Mouse (Mus musculus): ENCODE data around the gene Exoc3l4. TPM values are rescaled to one million over a fixed set of nuclear protein-coding genes. Genes with fewer than 3 reads are reported as not detected.

The Exoc3l4 gene
- polyA plus RNA-seq, 1 experiment from 2014 or later = 11.1 TPM

- H3K9me3 ChIP-seq = no peaks in the 10 kb centered on the region
- ATAC-seq = peak; percentile 74
- H3K4me3 ChIP-seq (replicated peaks) = no peak overlapping the region
- H3K27me3 ChIP-seq (replicated peaks) = no peaks in the 10 kb centered on the region
- peak overlapping the region; percentile 77 for H3K27ac ChIP-seq
- 76% methylated on average over 13 of the region's 13 CpGs for WGBS
- H3K4me1 ChIP-seq (replicated peaks) = 0 out of 2 replicates have a peak, but pooled peaks cover 12% of the 10 kb centered on the region
- no peak overlapping the region for H3K9ac ChIP-seq
- no peaks in the 10 kb centered on the region for H3K36me3 ChIP-seq
- H3K4me2 ChIP-seq (replicated peaks) = no peak overlapping the region
These were observed 30.8 kb upstream of the Exoc3l4 start for GRCm38 (mm10) chr12:111385883-111386641.

DNA sequence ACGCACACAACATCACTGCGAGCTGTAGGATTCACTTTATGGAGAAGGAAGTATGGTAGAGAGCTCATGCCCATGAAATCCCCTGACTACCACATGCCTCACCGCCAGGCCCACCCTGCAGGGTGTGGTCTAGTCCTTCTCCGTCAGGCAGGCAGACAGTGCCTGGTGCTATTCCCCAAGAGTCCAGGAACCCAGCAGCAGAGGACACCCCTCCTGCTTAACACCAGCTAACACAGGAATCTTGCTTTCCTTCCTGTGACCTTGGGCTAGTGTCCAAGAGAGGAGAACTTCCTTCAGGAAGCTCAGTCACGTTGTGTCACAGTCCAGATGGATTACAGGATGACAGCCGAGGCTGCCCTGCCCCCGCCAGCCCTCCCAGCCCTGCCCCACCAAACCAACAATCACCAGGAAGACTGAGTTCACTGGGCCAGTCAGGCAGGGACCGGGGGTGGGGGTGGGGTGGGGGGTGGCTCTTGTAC is 30.1 kb upstream of the Exoc3l4 start:
- Histone ChIP-seq H3K27me3 (replicated peaks) (no peaks in the 10 kb centered on the region), H3K4me1 (replicated peaks) (0 out of 2 replicates have a peak, but pooled peaks cover 12% of the 10 kb centered on the region), H3K27ac (peak overlapping the region; percentile 77), H3K4me3 (replicated peaks) (no peak overlapping the region), H3K4me2 (replicated peaks) (no peak overlapping the region; the same call in 1 of the 2 replicates), H3K9ac (no peak overlapping the region), H3K36me3 (no peaks in the 10 kb centered on the region), H3K9me3 (no peaks in the 10 kb centered on the region)
- 21% methylated on average over 8 of the region's 8 CpGs for WGBS
- peak; percentile 92 for ATAC-seq

DNA sequence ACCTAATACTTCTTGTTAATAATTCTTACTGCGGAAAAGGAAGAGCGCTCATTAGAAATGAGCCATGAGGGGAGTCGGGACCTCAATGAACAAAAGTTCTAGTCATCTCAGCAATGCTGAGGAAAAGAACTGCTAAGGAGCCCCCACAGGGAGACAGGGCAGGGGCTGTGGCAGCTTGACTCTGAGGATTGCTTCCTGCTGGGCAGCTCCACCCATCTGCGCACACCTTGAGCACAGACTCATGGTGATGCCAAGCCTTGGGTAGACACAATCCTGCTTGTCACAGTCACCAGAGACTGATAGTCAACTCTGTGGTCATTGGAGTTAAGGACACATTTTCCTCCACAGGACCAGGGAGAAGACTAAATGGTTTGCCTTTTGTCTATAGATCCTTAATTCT is 29.7 kb upstream of the Exoc3l4 start:
- Histone ChIP-seq H3K9me3 (no peaks in the 10 kb centered on the region), H3K27ac (peak overlapping the region; percentile 77; the same call in 1 of the 2 replicates), H3K27me3 (replicated peaks) (no peaks in the 10 kb centered on the region), H3K4me3 (replicated peaks) (no peak overlapping the region), H3K4me2 (replicated peaks) (no peak overlapping the region; the same call in 1 of the 2 replicates), H3K36me3 (no peaks in the 10 kb centered on the region), H3K4me1 (replicated peaks) (0 out of 2 replicates have a peak, but pooled peaks cover 12% of the 10 kb centered on the region), H3K9ac (no peak overlapping the region)
- 80% methylated on average over 4 of the region's 4 CpGs for WGBS
- peak; percentile 60 for ATAC-seq

DNA sequence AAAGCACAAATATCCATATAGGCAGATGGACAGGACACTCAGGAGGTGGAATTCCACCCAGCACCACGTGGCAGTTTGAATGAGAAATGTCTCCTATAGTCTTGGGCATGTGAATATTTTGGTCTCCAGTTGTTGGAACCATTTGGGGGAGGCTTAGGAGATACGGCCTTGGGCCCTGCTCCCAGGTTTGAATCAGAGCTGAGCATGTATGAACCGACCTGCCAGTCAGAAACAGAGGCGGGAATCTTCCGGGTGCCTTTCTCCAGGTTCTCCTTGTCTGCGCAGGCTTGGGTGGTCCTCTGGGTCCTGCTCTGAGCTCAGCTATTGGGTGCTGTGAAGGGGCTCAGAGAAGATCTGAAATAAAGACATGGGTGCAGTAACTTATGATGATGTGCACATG is 22.8 kb upstream of the Exoc3l4 start:
- Histone ChIP-seq H3K4me2 (replicated peaks) (no peak overlapping the region), H3K4me1 (replicated peaks) (no peaks in the 10 kb centered on the region), H3K27ac (no peak overlapping the region), H3K27me3 (replicated peaks) (no peaks in the 10 kb centered on the region), H3K9me3 (no peaks in the 10 kb centered on the region), H3K9ac (no peak overlapping the region), H3K4me3 (replicated peaks) (no peak overlapping the region), H3K36me3 (no peaks in the 10 kb centered on the region)
- WGBS = 77% methylated on average over 6 of the region's 6 CpGs
- ATAC-seq = no peak

- Histone ChIP-seq H3K36me3 (no peaks in the 10 kb centered on the region), H3K27me3 (replicated peaks) (0 out of 2 replicates have a peak, but pooled peaks cover 5% of the 10 kb centered on the region), H3K27ac (no peak overlapping the region), H3K4me3 (replicated peaks) (no peak overlapping the region), H3K4me2 (replicated peaks) (no peak overlapping the region), H3K9me3 (no peaks in the 10 kb centered on the region), H3K4me1 (replicated peaks) (peaks cover 5% of the 10 kb centered on the region; the same call in 1 of the 2 replicates), H3K9ac (no peak overlapping the region)
- no peak for ATAC-seq
- 52% methylated on average over 5 of the region's 5 CpGs for WGBS
These were observed 19.8 kb upstream of the Exoc3l4 start for GRCm38 (mm10) chr12:111396997-111397396.

DNA sequence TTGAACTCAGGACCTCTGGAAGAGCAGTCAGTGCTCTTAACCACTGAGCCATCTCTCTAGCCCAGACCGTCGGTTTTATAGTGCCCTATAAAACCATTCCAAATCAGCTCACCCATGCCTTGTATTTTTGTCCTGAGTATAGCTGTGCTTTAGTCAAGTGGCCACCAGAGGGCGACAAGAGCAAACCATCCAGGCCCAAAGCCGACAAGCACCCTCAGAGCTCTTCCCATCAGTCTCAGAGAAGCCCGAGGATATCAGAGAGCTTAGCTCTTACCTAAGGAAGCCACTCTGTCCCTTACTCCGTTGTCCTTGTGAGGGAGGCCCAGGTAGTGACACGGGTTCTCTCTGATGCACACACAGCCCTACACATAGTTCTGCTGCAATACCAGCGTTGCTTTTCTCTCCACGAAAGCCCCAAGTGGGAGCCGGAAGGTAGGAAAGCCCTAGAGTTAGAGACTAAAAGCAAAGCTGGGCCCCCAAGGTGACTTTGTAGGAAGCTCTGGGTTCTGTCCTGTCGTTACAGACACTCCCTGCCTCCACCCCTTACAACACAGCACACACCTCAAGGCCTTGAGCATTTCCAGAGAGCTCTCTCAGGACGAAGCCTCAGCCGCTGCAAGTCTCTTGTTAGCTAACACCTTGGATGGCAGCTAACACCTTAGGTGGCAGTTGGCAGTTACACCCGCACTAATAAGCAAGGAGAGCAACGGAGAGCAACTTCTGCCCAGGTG is 15.2 kb upstream of the Exoc3l4 start:
- no peak overlapping the region for H3K4me2 ChIP-seq (replicated peaks)
- peak; percentile 81 for ATAC-seq
- H3K9me3 ChIP-seq = no peaks in the 10 kb centered on the region
- no peak overlapping the region for H3K4me3 ChIP-seq (replicated peaks)
- H3K4me1 ChIP-seq (replicated peaks) = peaks cover 5% of the 10 kb centered on the region
- no peak overlapping the region for H3K27ac ChIP-seq
- peaks cover 15% of the 10 kb centered on the region; the same call in 1 of the 2 replicates for H3K27me3 ChIP-seq (replicated peaks)
- H3K36me3 ChIP-seq = no peaks in the 10 kb centered on the region
- 19% methylated on average over 15 of the region's 15 CpGs for WGBS
- H3K9ac ChIP-seq = 0 out of 2 replicates have a peak overlapping the region, but pooled peaks have one; percentile 10

DNA sequence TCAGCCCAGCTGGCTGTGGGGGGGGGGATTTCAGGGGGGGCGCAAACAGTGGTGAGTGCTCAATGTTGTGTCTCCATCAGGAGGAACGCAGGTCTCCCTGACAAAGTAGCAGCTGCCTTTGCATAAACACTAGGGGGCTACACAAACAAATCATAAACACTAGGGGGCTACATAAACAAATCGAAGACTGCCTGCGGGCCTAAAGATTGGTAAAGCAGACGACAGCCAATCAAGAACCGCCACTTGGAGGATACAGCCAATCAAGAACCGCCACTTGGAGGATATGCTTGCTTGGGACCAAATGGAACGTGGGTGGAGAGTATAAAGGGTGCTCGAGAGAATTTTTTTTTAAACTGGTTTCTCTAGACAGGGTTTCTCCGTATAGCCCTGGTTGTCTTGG is 11.9 kb upstream of the Exoc3l4 start:
- peaks cover 5% of the 10 kb centered on the region for H3K4me1 ChIP-seq (replicated peaks)
- H3K27ac ChIP-seq = no peak overlapping the region
- no peak for ATAC-seq
- 45% methylated on average over 10 of the region's 10 CpGs for WGBS
- H3K36me3 ChIP-seq = no peaks in the 10 kb centered on the region
- H3K9ac ChIP-seq = no peak overlapping the region
- no peak overlapping the region for H3K4me2 ChIP-seq (replicated peaks)
- H3K9me3 ChIP-seq = no peaks in the 10 kb centered on the region
- H3K4me3 ChIP-seq (replicated peaks) = no peak overlapping the region
- H3K27me3 ChIP-seq (replicated peaks) = peaks cover 38% of the 10 kb centered on the region

GRCm38 (mm10) chr12:111406622-111407021 is 10.2 kb upstream of the Exoc3l4 start, which contains the start of gene Lbhd2:
Gene Lbhd2, plus strand, starts transcription at chr12:111406809.
- Histone ChIP-seq H3K9ac (0 out of 2 replicates have a peak within 1 kb of the TSS, but pooled peaks have one; percentile 16), H3K36me3 (no peaks in the 10 kb centered on the region), H3K4me1 (replicated peaks) (peaks cover 4% of the 10 kb centered on the region), H3K4me2 (replicated peaks) (peak within 1 kb of the TSS; percentile 51), H3K27ac (no peak within 1 kb of the TSS), H3K27me3 (replicated peaks) (peaks cover 43% of the 10 kb centered on the region), H3K9me3 (no peaks in the 10 kb centered on the region), H3K4me3 (replicated peaks) (peak within 1 kb of the TSS; percentile 13; the same call in 1 of the 2 replicates)
- 2% methylated on average over 24 of the region's 24 CpGs for WGBS
- ATAC-seq = no peak

- Histone ChIP-seq H3K36me3 (no peaks in the 10 kb centered on the region), H3K4me2 (replicated peaks) (no peak overlapping the region), H3K9ac (no peak overlapping the region), H3K27me3 (replicated peaks) (peaks cover 36% of the 10 kb centered on the region), H3K4me3 (replicated peaks) (no peak overlapping the region), H3K9me3 (no peaks in the 10 kb centered on the region), H3K4me1 (replicated peaks) (peaks cover 10% of the 10 kb centered on the region), H3K27ac (no peak overlapping the region)
- 30% methylated on average over 5 of the region's 5 CpGs for WGBS
- ATAC-seq = no peak
These were observed 7.2 kb upstream of the Exoc3l4 start for GRCm38 (mm10) chr12:111409583-111409982.

GRCm38 (mm10) chr12:111411631-111412355 is 5.0 kb upstream of the Exoc3l4 start:
- Histone ChIP-seq H3K27me3 (replicated peaks) (peaks cover 27% of the 10 kb centered on the region), H3K4me3 (replicated peaks) (no peak overlapping the region), H3K4me2 (replicated peaks) (no peak overlapping the region), H3K36me3 (no peaks in the 10 kb centered on the region), H3K9ac (no peak overlapping the region), H3K27ac (no peak overlapping the region), H3K9me3 (no peaks in the 10 kb centered on the region), H3K4me1 (replicated peaks) (peaks cover 17% of the 10 kb centered on the region)
- 75% methylated on average over 8 of the region's 8 CpGs for WGBS
- no peak for ATAC-seq

DNA sequence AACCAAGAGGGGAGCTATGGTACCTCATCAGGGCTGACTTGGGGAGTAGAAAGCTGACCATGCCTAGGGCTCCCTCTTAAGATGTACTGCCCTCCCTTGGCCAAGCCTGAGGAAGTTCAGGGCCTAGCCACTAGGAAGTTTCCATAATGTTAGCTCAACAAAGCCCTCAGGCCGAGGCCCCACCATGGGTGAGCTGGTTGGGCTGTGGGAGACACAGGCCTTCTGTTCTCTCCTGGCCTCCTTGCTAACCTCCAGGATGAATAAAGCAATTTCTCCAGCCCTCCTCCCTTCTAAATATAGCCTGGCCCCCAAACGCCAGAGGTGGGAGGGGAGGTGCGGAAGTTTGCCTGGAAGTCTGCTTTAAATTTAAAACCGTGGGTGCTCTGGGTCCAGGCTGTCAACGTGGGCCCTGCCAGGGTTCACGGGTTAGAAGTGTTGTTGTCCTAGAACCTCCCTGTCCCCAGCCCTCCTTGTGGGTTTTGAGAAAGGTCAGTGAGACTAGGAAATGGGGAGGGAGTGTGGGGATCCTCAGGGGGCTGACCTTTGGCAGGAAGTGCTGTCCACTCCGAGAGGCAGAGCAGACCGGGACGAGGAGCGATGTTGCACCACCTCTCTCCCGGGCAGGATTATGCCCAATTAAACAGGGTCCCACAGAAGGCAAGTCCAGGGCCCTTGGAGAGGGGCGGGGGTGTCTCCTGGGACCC is 4.1 kb upstream of the Exoc3l4 start:
- no peaks in the 10 kb centered on the region for H3K9me3 ChIP-seq
- H3K4me2 ChIP-seq (replicated peaks) = peak overlapping the region; percentile 68
- peak overlapping the region; percentile 45; the same call in 1 of the 2 replicates for H3K27ac ChIP-seq
- H3K27me3 ChIP-seq (replicated peaks) = peaks cover 18% of the 10 kb centered on the region
- no peaks in the 10 kb centered on the region for H3K36me3 ChIP-seq
- no peak; the same call in 1 of the 2 replicates for ATAC-seq
- peaks cover 26% of the 10 kb centered on the region for H3K4me1 ChIP-seq (replicated peaks)
- peak overlapping the region; percentile 26; the same call in 1 of the 2 replicates for H3K9ac ChIP-seq
- 25% methylated on average over 12 of the region's 12 CpGs for WGBS
- peak overlapping the region; percentile 34 for H3K4me3 ChIP-seq (replicated peaks)

Measured in intestine, embryonic 15.5 days (tissue).